Mouse (Mus musculus) thymus, adult 2 months (tissue): ENCODE measurements at regions not wholly inside any gene's neighbourhood (a gene's known extent, or its start where the extent isn't known, plus 50 kb on each side); places are given as distances from the start of the nearest gene placed in this dataset.

Source experiments
- DNase-seq: peaks from one replicate; pipeline ENCODE4 v3.0.0; 2021
- H3K27ac ChIP-seq: fragments of 200-500 bp; 2 replicates; pipeline ENCODE4 v1.5.1; 2012; ENCODE audit warnings: low read length, control low read depth; ENCODE audit not compliant: control insufficient read depth, insufficient read depth
- H3K27me3 ChIP-seq: fragments of 200-500 bp; 2 replicates; pipeline ENCODE4 v1.6.1; 2012; ENCODE audit warnings: mild to moderate bottlenecking, low read length, moderate library complexity, mixed read lengths; ENCODE audit not compliant: control insufficient read depth, insufficient read depth
- H3K36me3 ChIP-seq: fragments of 200-500 bp; 2 replicates; pipeline ENCODE4 v1.6.1; 2012; ENCODE audit warnings: mild to moderate bottlenecking, low read length, moderate library complexity; ENCODE audit not compliant: control insufficient read depth, insufficient read depth
- H3K4me1 ChIP-seq: fragments of 200-500 bp; replicated peaks from 2 replicates; pipeline ENCODE4 v1.6.1; 2012; ENCODE audit warnings: low read length; ENCODE audit not compliant: control insufficient read depth, insufficient read depth
- H3K4me3 ChIP-seq: fragments of 200-500 bp; 2 replicates; pipeline ENCODE4 v1.5.1; 2012; ENCODE audit warnings: mild to moderate bottlenecking, low read length, control low read depth, moderate library complexity; ENCODE audit not compliant: control insufficient read depth, insufficient read depth
- CTCF ChIP-seq: fragments of 200-500 bp; IDR thresholded peaks from 2 replicates; pipeline ENCODE4 v1.5.1; 2012; ENCODE audit warnings: mild to moderate bottlenecking, control low read depth, low read length, moderate library complexity, borderline replicate concordance; ENCODE audit not compliant: control insufficient read depth, poor library complexity, insufficient read depth; ENCODE audit errors: extremely low read depth
- POLR2A ChIP-seq: fragments of 200-500 bp; IDR thresholded peaks from 2 replicates; pipeline ENCODE4 v1.6.1; 2012; ENCODE audit warnings: mild to moderate bottlenecking, low read length, control low read depth, moderate library complexity; ENCODE audit not compliant: control insufficient read depth, poor library complexity, insufficient read depth; ENCODE audit errors: extremely low read depth
- WGBS: fragments of 180-500 bp; shearing (Covaris S2); methylation state at CpG from one replicate; pipeline ENCODE4 v1.1.7; 2018; 5-methylcytosine and 5-hydroxymethylcytosine counted together

- H3K36me3 ChIP-seq = no peaks in the 10 kb centered on the region
- no peaks in the 10 kb centered on the region for H3K27me3 ChIP-seq
- H3K4me1 ChIP-seq = no peaks in the 10 kb centered on the region
- no peak for DNase-seq
- H3K27ac ChIP-seq = no peak overlapping the region
- no peak overlapping the region for H3K4me3 ChIP-seq
- TF ChIP-seq POLR2A (no peak), CTCF (no peak)
- WGBS = 82% methylated on average over 13 of the region's 13 CpGs
Measured at GRCm38 (mm10) chr17:45194786-45195281, 238.7 kb downstream of the Cdc5l start.

GRCm38 (mm10) chr17:45193456-45194025 is 240.0 kb downstream of the Cdc5l start:
- no peak for TF ChIP-seq CTCF
- TF ChIP-seq POLR2A = no peak
- Histone ChIP-seq H3K4me1 (no peaks in the 10 kb centered on the region), H3K27me3 (no peaks in the 10 kb centered on the region), H3K4me3 (no peak overlapping the region), H3K27ac (no peak overlapping the region), H3K36me3 (no peaks in the 10 kb centered on the region)
- WGBS = 89% methylated on average over 11 of the region's 11 CpGs
- no peak for DNase-seq

- no peak overlapping the region for H3K4me3 ChIP-seq
- TF ChIP-seq CTCF (no peak), POLR2A (no peak)
- DNase-seq = no peak
- no peaks in the 10 kb centered on the region for H3K4me1 ChIP-seq
- H3K27me3 ChIP-seq = no peaks in the 10 kb centered on the region
- H3K36me3 ChIP-seq = no peaks in the 10 kb centered on the region
- WGBS = 89% methylated on average over 7 of the region's 7 CpGs
- H3K27ac ChIP-seq = no peak overlapping the region
Measured at GRCm38 (mm10) chr17:45187402-45187801, 246.1 kb downstream of the Cdc5l start.

- TF ChIP-seq POLR2A (no peak), CTCF (no peak)
- 84% methylated on average over 4 of the region's 4 CpGs for WGBS
- no peak for DNase-seq
- Histone ChIP-seq H3K27me3 (no peaks in the 10 kb centered on the region), H3K4me1 (no peaks in the 10 kb centered on the region), H3K27ac (no peak overlapping the region), H3K36me3 (no peaks in the 10 kb centered on the region), H3K4me3 (no peak overlapping the region)
Measured at GRCm38 (mm10) chr17:45176340-45176739, 257.2 kb downstream of the Cdc5l start.

- Histone ChIP-seq H3K27me3 (no peaks in the 10 kb centered on the region), H3K27ac (no peak overlapping the region), H3K4me3 (no peak overlapping the region), H3K36me3 (no peaks in the 10 kb centered on the region), H3K4me1 (no peaks in the 10 kb centered on the region)
- TF ChIP-seq CTCF = no peak
- TF ChIP-seq POLR2A = no peak
- no peak for DNase-seq
- 77% methylated on average over 10 of the region's 10 CpGs for WGBS
Measured at GRCm38 (mm10) chr17:45169257-45169994, 264.1 kb downstream of the Cdc5l start.
